Mouse (Mus musculus): ENCODE results near the gene Irf2bpl.

DNA sequence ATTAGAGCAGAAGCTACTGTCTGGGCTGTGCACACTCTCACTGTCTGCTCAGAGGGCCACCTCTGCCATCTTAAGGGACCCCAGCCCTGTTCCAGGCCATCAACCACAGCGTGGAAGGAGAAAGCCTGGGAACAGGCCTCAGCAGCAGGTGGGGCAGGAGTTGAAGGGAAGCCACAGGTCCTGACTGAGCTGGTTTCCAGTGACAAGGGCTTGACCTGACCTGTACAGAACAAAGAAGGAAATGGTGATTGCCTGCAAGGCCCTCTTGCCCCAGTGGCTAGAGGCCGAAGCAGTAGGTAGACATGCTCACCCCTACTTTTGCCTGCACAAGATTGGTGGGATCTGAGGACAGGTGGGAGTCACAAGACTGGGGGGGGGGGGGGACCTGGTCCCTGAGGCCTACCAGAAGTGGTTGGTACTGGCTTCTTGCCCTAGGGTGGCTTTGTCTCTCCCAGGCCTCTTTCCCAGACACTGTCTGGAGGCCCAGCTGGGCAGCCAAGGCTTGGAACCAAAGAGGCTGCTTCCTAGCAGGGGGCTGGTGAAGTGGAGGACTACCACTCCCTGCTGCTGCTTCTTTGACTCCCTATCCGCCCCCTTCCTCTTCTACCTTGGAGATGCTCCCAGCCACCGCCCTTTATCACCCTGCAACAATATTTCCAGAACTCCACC is 12.8 kb downstream of the Irf2bpl start:
- TF ChIP-seq CTCF (IDR thresholded peaks at IDR 0.05) (no peak), POLR2A (IDR thresholded peaks at IDR 0.05; ENCODE audit: insufficient read depth, low read depth, low read length) (no peak)
